Mouse (Mus musculus) liver, adult 2 months (tissue): ENCODE measurements around the gene Carnmt1. TPM values are rescaled to one million over a fixed set of nuclear protein-coding genes. Genes with fewer than 3 reads are reported as not detected.

Source experiments
- DNase-seq: peaks from one replicate; pipeline ENCODE4 v3.0.0-alpha.2; 2011; ENCODE audit warnings: low read depth, low spot score; ENCODE audit errors: extremely low read depth
- H3K27ac ChIP-seq: fragments of 200-500 bp; replicated peaks from 2 replicates; pipeline ENCODE4 v1.5.1; 2012; ENCODE audit warnings: low read depth, mild to moderate bottlenecking, control low read depth, inconsistent platforms, low read length; ENCODE audit not compliant: insufficient read depth
- H3K27me3 ChIP-seq: fragments of 200-500 bp; 2 replicates; pipeline ENCODE4 v1.6.1; 2012; ENCODE audit warnings: mild to moderate bottlenecking, moderate library complexity, low read length, inconsistent platforms; ENCODE audit not compliant: control insufficient read depth, insufficient read depth
- H3K36me3 ChIP-seq: fragments of 200-500 bp; 2 replicates; pipeline ENCODE4 v1.6.1; 2012; ENCODE audit warnings: low read length, inconsistent platforms; ENCODE audit not compliant: control insufficient read depth, insufficient read depth
- H3K4me1 ChIP-seq: fragments of 200-500 bp; 2 replicates; pipeline ENCODE4 v1.6.1; 2011; ENCODE audit warnings: low read length; ENCODE audit not compliant: control insufficient read depth, insufficient read depth
- H3K4me3 ChIP-seq: fragments of 200-500 bp; 2 replicates; pipeline ENCODE4 v1.5.1; 2011; ENCODE audit warnings: low read depth, mild to moderate bottlenecking, control low read depth, low read length, moderate library complexity; ENCODE audit not compliant: insufficient read depth
- H3K79me2 ChIP-seq: fragments of 200-500 bp; 2 replicates; pipeline ENCODE4 v1.6.1; 2012; ENCODE audit warnings: inconsistent platforms, mild to moderate bottlenecking, low read length, moderate library complexity; ENCODE audit not compliant: control insufficient read depth, insufficient read depth
- H3K9ac ChIP-seq: fragments of 200-500 bp; 2 replicates; pipeline ENCODE4 v1.6.1; 2012; ENCODE audit warnings: low read depth, mild to moderate bottlenecking, control low read depth, inconsistent platforms, low read length
- CTCF ChIP-seq: fragments of 200-500 bp; IDR thresholded peaks from 2 replicates; pipeline ENCODE4 v1.5.1; 2011; ENCODE audit warnings: low read depth, low read length, control low read depth
- POLR2A ChIP-seq: fragments of 200-500 bp; IDR thresholded peaks from 2 replicates; pipeline ENCODE4 v1.6.1; 2011; ENCODE audit warnings: low read length, control low read depth; ENCODE audit not compliant: insufficient read depth; ENCODE audit errors: extremely low read depth
- WGBS: fragments of 180-500 bp; shearing (Covaris S2); methylation state at CpG from one replicate; pipeline ENCODE4 v1.1.7; 2018; 5-methylcytosine and 5-hydroxymethylcytosine counted together
- polyA plus RNA-seq: library from polyadenylated mRNA; depleted of rRNA; stranded (reverse); fragments of >200 nt; gene quantifications from 2 replicates; pipeline ENCODE4 v1.2.3, GENCODE M21; 2012
- total RNA-seq: library from RNA; depleted of rRNA; stranded (reverse); fragments of >200 nt; gene quantifications from 2 replicates; pipeline ENCODE4 v1.2.3, GENCODE M21; 2014

The Carnmt1 gene
- total and polyA plus RNA-seq, 2 experiments, result 5.4 to 11.9 TPM

- WGBS, result 87% methylated on average over 4 of the region's 4 CpGs
- Histone ChIP-seq H3K9ac (no peak overlapping the region), H3K4me3 (no peak overlapping the region), H3K27ac (no peak overlapping the region), H3K4me1 (peaks cover 2% of the 10 kb centered on the region; the same call in 1 of the 2 replicates), H3K79me2 (peaks cover 6% of the 10 kb centered on the region; the same call in 1 of the 2 replicates), H3K27me3 (no peaks in the 10 kb centered on the region), H3K36me3 (peaks cover 57% of the 10 kb centered on the region)
- no peak for DNase-seq
- no peak for TF ChIP-seq POLR2A
- no peak for TF ChIP-seq CTCF
These were observed 29.6 kb upstream of the Carnmt1 start for GRCm38 (mm10) chr19:18641001-18641400.

- Histone ChIP-seq H3K79me2 (0 out of 2 replicates have a peak, but pooled peaks cover 3% of the 10 kb centered on the region), H3K4me3 (no peak overlapping the region), H3K27ac (no peak overlapping the region), H3K9ac (no peak overlapping the region), H3K27me3 (no peaks in the 10 kb centered on the region), H3K4me1 (no peaks in the 10 kb centered on the region), H3K36me3 (peaks cover 68% of the 10 kb centered on the region)
- DNase-seq, result no peak
- TF ChIP-seq CTCF (no peak), POLR2A (no peak)
- WGBS, result 83% methylated on average over 4 of the region's 4 CpGs
These were observed 27.2 kb upstream of the Carnmt1 start for GRCm38 (mm10) chr19:18643411-18643810.

- no peak for TF ChIP-seq POLR2A
- TF ChIP-seq CTCF, result no peak
- no peaks in the 10 kb centered on the region for H3K4me1 ChIP-seq
- peaks cover 70% of the 10 kb centered on the region for H3K36me3 ChIP-seq
- no peak for DNase-seq
- H3K79me2 ChIP-seq, result 0 out of 2 replicates have a peak, but pooled peaks cover 1% of the 10 kb centered on the region
- no peak overlapping the region for H3K27ac ChIP-seq
- no peak overlapping the region for H3K9ac ChIP-seq
- H3K4me3 ChIP-seq, result no peak overlapping the region
- H3K27me3 ChIP-seq, result no peaks in the 10 kb centered on the region
- WGBS, result 90% methylated on average over 6 of the region's 6 CpGs
These were observed 26.5 kb upstream of the Carnmt1 start for GRCm38 (mm10) chr19:18644084-18644483.

- Histone ChIP-seq H3K4me3 (no peak overlapping the region), H3K79me2 (no peaks in the 10 kb centered on the region), H3K4me1 (no peaks in the 10 kb centered on the region), H3K27ac (no peak overlapping the region), H3K9ac (no peak overlapping the region), H3K27me3 (no peaks in the 10 kb centered on the region), H3K36me3 (peaks cover 70% of the 10 kb centered on the region)
- DNase-seq, result no peak
- 84% methylated on average over 3 of the region's 3 CpGs for WGBS
- TF ChIP-seq POLR2A, result no peak
- TF ChIP-seq CTCF, result no peak
These were observed 24.2 kb upstream of the Carnmt1 start for GRCm38 (mm10) chr19:18646397-18646796.

GRCm38 (mm10) chr19:18646853-18647420 is 23.6 kb upstream of the Carnmt1 start:
- no peaks in the 10 kb centered on the region for H3K79me2 ChIP-seq
- WGBS, result 77% methylated on average over 5 of the region's 5 CpGs
- no peak overlapping the region for H3K9ac ChIP-seq
- DNase-seq, result no peak
- H3K27ac ChIP-seq, result no peak overlapping the region
- H3K4me1 ChIP-seq, result no peaks in the 10 kb centered on the region
- no peak overlapping the region for H3K4me3 ChIP-seq
- peaks cover 69% of the 10 kb centered on the region for H3K36me3 ChIP-seq
- no peaks in the 10 kb centered on the region for H3K27me3 ChIP-seq
- TF ChIP-seq POLR2A (no peak), CTCF (no peak)

- H3K4me1 ChIP-seq, result no peaks in the 10 kb centered on the region
- no peak overlapping the region for H3K9ac ChIP-seq
- H3K27ac ChIP-seq, result no peak overlapping the region
- no peak for TF ChIP-seq POLR2A
- no peak for TF ChIP-seq CTCF
- 90% methylated on average over 9 of the region's 9 CpGs for WGBS
- no peak overlapping the region for H3K4me3 ChIP-seq
- no peaks in the 10 kb centered on the region for H3K27me3 ChIP-seq
- DNase-seq, result no peak
- H3K36me3 ChIP-seq, result peaks cover 62% of the 10 kb centered on the region
- H3K79me2 ChIP-seq, result no peaks in the 10 kb centered on the region
These were observed 22.6 kb upstream of the Carnmt1 start for GRCm38 (mm10) chr19:18647775-18648557.
